Mouse (Mus musculus) lung, adult 2 months (tissue): ENCODE results near the gene Ntn1.
A peak's percentile ranks its signal among the peaks of the same experiment; 100 is the strongest.

Experiments used
- CTCF ChIP-seq: fragments of 200-500 bp; IDR thresholded peaks from 2 replicates; pipeline ENCODE4 v1.5.1; 2011; ENCODE audit warnings: mild to moderate bottlenecking, low read length, control low read depth; ENCODE audit not compliant: insufficient read depth
- POLR2A ChIP-seq: fragments of 200-500 bp; IDR thresholded peaks from 2 replicates; pipeline ENCODE4 v1.6.1; 2011; ENCODE audit warnings: low read depth, mild to moderate bottlenecking, control low read depth, low read length, borderline replicate concordance; ENCODE audit errors: extremely low read depth

GRCm38 (mm10) chr11:68431699-68432360 is 31.2 kb upstream of the Ntn1 start, which contains the start of gene Pik3r5:
- TF ChIP-seq CTCF: peak; percentile 61
- TF ChIP-seq POLR2A: no peak
